Mouse (Mus musculus): ENCODE measurements at regions not wholly inside any gene's neighbourhood (a gene's known extent, or its start where the extent isn't known, plus 50 kb on each side); places are given as distances from the start of the nearest gene placed in this dataset.
"Not testable (repeated sequence)": the region's sequence is repeated elsewhere in the genome, so short reads cannot be mapped to it uniquely, and the experiment has no call there.

DNA sequence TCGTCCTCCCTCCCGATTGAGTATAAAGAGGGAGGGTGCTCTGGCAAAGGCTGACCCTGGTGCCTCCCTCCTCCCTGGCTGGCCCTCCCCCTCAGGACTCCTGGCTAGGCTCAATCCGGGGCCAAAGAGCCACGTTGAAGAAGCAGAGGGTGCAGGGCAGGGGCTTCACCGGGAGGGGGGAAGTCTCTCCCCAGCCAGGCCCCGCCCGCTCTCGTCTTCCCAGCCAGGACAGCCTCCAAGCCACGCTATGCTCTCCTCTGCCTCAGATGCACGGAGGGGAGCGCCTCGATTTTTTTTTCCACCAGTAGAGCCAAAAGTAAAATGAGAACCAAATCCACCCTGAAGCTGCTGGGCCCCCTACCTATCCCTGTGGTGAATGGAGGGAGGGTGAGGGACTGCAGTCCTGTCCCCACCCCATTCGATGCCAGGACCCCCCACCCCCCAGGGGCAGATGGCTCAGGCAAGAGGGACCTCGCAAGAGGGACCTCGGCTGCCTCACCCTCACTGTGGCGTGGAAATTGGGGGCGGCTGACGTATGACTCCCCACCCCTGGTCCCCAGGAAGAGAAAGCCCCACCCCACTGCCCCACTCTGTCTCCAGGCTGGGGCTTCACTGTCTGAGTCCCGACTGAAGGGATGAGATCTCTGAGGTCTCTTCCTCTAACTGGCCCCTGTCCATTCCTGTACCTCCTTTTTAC is 53.2 kb upstream of the Col1a1 start:
- peak in 1 of 2 experiments; percentile 31 for DNase-seq (ENCODE audit: low spot score in 2 of 2)

DNA sequence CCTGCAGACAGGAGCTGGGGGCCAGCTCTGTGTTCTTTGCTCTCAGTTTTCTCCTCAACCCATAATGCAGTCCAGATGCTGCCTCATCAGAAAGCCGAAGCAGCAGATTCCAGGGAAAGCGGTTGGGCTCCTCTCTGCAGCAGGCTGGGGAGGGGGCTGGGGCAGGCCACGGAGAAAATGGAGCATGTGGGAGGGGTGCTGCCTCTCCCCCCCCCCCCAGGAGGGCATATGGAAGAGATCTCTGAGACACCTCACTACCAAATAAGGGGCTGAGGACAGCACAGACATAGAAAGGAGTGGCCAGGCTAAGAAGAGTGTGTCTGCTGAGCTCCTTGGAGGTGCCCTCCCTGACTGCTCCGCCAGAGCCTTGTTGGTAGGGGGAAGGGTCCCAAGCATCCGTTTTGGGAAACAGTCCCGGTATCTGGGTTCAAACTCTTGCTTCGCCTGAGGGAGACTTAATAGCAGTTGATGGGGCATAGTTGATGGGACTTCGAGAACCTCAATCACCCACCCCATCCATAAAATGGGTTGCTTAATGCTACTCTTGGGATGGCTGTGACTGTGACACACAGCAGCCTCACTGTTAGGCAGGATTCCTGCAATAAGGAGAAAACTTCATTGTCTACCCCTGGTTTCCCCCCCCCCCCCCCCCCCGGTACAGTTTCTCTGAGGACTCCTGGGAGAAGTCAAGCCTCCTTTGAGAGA is 53.9 kb upstream of the Col1a1 start:
- no peak for DNase-seq (ENCODE audit: low spot score in 2 of 2)

DNA sequence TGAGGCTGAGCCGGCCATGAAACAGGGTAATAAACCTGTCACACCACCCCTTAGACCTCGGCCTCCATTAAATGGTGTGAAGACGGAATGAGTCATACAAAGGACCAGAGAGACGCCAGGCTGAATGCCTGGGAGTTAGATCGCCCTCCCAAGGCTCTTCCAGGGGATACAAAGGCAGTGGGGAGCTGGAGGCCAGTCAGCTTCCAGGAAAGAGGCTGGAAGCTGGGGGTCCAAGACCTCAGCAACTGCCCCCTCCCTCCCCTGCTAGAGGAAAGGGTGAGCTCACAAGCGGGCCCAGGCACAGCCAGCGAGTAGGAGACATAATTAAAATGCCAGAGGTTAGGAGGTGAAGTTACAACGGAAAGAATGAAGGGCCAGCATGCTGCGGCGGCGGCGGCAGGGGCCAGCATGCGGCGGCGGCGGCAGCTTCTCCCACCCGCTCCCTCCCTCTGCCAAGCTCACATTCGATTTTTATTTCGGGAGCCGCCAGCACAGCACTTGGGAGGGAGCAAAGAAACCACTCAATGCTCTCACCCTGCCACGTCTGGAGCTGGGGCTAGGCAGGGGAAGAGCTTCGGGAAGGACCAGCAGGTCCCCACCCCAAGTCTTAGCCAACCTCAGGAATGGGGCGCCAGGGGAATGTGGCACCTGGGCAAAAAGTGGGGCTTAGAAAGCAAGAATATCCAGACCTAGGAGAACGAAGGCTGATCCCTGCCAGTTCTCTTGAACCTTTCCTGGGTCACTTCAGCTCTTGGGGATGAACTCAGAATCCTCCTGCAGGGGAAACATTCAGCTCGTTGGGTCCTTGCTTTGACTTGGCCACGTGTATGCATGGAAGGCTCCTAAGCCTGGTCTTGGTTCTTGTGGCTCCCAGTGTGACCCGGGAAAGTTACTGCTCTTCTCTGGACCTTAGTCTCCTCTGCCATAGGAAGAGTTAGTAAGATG is 54.9 kb upstream of the Col1a1 start:
- no peak for DNase-seq (ENCODE audit: low spot score in 2 of 2)

DNA sequence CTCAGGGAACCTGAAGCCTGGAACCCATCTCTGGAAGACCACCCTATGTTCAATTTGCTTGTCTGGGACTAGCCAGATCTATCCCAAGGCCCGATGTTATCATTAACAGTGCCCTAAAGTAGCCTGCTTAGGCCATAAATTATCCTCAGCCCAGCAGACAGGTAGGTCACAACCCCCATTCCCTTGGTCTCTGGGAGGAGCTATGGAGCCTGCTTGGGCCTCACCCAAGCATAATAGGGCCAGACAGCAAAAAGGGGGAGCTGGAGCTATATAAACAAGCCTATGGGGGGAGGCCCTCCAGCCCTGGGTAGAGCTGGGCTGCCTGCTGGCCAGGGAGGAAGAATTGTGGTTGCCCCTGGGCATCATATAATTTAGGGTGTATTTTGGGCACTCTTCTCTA is 59.3 kb upstream of the Col1a1 start:
- no peak for DNase-seq (ENCODE audit: low spot score in 2 of 2)

DNA sequence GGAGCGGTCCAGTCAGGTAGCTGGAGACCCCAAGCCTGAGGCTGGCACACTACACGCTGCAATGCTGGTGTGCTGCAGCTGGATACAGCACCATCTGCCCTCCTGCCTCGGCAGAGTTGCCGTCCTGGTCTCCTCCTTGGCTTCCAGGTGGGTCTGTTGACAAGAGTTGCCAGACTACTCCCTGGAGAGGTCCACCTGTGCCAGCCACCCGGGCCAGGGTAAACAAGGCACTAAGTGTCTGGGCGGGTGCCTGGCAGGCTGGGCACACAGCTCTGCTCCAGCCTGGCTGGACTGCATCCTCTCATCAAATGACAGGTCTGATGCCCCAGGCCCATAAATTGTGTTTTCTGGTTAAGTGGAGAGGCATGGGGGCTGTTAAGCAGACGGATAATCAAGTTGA is 61.0 kb upstream of the Col1a1 start:
- DNase-seq (ENCODE audit: low spot score in 2 of 2) = no peak

DNA sequence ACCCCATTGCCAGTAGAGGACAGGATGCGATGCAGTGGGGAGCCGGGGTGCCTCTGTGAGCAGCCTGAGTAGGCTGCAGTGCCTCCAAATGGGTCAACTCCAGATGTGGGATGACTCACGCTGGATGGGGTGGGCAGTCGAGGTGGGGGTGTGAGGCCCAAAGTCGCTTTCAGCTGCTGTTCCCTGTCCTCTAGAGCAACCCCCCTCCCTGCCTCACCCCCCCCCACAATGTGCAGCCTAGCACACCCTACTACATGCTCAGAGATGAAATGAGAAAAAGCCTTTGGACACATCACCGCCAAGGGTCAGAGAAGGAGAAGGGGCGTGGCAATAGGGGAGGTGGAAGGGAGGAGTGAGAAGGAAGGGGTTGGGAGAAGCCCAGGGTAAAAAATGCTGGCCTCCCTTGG is 61.9 kb upstream of the Col1a1 start:
- DNase-seq (ENCODE audit: low spot score in 2 of 2) = peak in 1 of 2 experiments; percentile 38

DNA sequence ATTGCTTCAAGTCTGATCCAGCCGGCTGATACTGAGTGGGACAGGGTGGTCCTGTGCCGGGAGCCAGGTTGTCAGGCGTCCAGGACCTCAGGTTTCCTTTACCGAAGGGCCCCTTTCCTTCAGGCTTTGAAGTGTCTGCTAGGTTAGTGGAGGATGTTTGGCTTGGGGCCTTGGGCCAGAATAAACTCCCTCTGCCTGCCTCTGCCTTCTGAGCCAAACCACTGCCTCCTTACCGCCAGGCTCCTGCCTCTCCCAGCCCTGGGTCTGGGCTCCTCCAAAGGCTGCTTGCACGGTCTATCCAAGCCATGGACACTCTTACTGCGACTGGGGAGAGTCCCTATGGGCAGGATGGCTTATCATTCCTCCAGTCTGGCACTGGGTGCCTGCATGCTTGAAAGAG is 62.3 kb upstream of the Col1a1 start:
- no peak for DNase-seq (ENCODE audit: low spot score in 2 of 2)

DNA sequence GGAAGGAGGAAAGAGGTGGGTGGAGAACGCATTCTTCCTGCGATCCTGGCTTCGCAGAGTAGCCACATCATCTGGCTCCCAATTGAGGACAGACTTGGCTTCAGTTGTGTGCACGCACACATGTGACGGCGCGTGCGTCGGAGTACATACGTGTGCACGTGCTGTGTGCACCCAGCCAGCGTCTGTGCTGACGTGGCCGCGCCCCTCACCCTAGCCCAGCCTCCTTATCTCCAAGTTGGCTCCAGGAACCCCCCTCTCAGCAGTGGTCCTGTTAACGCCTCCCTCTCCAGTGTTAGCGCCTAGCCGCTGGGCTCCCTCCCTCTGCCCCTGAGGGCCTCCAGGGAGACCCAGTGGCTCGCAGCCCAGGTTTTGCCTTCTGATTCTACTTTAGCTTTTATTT is 63.1 kb upstream of the Col1a1 start:
- DNase-seq (ENCODE audit: low spot score in 2 of 2) = peak; percentile 42 to 78

DNA sequence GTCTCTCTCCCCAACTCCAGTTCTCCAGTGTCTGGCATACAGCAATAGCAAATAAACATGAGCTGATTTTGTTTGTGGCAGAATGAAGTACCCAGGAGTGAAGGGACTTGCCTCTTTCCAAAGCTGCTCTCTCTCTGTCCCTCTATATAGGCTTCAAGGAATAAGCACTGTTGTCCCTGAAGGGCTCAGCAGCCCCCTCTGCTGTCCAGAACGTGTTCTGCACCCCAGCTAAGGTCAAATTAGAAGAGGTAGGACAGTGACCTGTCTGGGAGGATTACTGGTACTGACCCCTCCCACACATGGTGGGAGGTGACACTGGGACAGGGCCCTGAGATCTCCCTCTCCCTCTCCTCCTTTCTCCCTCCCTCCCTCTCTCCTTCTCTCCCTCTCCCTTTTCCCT is 65.7 kb upstream of the Col1a1 start:
- peak; percentile 52 to 63 for DNase-seq (ENCODE audit: low spot score in 2 of 2)

DNA sequence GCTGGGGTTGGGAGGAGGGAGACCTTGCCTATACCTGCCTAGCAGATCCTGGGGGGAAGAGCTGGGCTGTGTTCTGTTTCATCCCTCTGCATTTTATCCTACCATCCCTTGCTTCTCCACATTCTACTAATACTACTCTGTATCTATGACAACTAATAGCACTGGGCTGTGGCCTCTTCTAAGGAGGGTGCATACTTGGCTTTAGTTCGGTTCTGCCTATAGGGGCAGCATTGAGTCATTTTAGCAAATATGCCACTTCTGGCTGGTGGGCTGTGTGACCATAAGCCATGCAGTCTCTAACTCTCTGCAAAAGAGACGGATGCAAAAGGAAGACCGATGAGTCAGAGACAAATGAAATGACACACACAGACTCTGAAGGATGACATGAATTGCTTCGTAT is 66.2 kb upstream of the Col1a1 start:
- not testable (repeated sequence) for DNase-seq (ENCODE audit: low spot score in 2 of 2)

DNA sequence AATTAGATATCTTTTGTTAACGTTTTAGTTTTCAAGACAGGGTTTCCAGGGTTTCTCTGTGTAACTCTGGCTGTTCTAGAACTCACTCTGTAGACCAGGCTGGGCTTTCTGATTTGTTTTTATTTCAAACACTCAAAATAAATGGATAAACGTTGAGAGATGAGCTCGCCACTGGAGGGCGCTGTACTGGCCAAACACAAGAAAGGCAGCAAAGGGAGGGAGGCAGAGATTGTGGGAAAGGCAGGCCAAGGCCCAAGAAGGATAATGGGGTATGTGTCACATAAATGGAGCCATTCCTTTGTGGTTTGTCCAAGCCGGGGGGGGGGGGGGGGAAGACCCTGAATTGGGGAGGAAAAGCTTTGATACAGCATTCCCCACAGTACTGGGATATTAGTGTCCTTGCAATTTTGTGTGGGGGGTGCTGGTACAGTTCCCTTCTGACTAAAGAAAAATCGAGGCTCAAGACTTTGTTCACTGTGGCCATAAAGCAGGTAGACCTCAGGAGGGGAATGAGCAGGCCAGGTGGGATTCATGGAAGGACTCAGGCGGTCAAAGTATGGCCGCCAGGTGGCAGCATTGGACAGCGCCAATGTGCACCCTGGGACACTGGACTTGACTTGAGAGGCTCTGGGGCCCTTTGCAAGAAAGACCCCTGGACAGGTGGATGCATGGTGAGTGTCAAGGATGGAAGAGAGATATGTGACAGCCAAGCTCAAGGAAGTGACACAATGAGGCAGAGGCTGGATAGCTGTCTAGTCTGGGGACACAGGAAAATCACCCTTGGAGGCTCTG is 69.7 kb upstream of the Col1a1 start:
- DNase-seq (ENCODE audit: low spot score in 2 of 2) = peak; percentile 70 to 76

DNA sequence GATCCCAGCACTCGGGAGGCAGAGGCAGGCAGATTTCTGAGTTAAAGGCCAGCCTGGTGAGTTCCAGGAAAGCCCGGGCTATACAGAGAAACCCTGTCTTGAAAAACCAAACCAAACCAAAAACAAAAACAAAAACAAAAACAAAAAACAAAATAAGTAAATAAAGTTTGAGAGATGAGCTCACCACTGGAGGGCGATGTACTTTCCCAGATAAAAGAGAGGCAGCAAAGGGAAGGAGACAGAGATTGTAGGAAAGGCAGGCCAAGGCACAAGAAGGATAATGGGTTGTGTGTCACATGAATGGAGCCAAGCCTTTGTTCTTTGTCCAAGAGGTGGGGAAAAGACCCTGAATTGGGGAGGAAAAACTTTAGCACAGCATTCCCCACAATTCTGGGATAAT is 67.6 kb upstream of the Tmem92 start:
- DNase-seq (ENCODE audit: low spot score in 2 of 2) = no peak

DNA sequence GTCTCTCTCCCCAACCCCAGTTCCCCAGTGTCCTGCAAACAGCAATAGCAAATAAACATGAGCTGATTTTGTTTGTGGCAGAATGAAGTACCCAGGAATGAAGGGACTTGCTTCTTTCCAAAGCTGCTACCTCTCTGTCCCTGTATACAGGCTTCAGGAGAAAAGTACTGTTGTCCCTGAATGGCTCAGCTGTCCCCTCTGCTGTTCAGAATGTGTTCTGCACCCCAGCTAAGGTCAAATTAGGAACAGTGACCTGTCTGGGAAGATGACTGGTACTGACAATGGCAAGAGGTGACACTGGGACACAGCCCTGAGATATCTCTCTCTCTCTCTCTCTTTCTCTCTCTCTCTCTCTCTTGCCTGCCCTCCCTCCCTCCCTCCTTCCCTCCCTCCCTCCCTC is 56.6 kb upstream of the Tmem92 start:
- DNase-seq (ENCODE audit: low spot score in 2 of 2) = no peak

DNA sequence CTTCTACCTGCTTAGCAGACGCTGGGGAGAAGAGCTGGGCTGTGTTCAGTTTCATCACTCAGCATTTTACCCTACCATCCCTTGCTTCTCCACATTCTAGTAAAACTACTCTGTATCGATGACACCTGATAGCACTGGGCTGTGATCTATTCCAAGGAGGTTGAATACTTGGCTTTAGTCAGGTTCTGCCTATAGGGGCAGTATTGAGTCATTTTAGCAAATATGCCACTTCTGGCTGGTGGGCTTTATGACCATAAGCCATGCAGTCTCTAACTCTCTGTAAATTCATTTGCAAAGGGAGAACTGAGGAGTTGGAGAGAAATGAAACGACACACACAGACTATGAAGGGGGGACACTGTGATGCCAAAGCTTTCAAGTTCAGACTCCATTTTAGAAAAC is 55.6 kb upstream of the Tmem92 start:
- no peak for DNase-seq (ENCODE audit: low spot score in 2 of 2)

DNA sequence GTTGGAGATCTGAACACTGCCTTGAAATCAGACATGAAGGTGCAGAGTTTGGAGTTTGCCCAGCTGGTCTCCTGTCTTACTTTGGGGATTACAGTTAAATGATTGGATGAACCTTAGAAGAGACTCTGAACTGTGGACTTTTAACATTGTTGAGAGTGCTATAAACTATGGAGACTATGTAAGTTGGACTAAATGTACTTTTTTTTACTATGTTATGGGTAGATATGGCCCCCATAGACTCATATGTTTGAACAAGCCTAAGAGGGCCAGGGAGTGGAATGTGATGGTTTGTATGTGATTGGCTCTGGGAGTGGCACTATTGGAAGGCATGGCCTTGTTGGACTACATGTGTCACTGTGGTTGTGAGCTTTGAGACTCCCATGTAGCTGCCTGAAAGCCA is 53.8 kb upstream of the Tmem92 start:
- no peak for DNase-seq (ENCODE audit: low spot score in 2 of 2)

DNA sequence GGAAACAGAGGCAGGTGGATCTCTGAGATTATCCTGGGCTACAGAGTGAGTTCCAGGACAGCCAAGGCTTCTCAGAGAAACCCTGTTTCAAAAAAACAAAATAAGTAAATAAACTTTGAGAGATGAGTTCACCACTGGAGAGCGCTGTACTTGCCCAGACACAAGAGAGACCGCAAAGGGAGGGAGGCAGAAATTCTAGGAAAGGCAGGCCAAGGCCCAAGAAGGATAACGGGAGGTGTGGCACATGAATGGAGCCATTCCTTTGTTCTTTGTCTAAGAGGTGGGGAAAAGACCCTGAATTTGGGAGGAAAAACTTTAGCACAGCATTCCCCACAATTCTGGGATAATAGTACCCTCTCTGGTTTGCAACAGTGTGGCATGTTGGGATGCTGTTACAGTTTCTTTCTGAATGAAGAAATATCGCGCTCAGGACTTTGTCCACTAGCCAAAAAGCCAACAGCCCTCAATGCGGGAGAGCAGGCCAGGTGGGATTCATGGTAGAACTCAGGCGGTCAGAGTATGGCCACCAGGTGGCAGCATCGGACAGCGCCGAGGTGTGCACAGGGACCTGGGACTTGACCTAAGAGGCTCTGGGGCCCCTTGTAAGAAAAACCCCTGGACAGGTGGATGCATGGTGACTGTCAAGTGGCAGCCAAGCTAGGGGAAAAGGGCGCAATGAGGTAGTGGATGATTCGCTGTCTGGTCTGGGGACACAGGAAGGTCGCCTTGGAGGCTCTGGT is 49.9 kb upstream of the Tmem92 start:
- peak; percentile 37 to 60 for DNase-seq (ENCODE audit: low spot score in 2 of 2)
